Mouse (Mus musculus) stomach, postnatal 0 days (tissue): ENCODE data around the gene Rbp7. TPM values are rescaled to one million over a fixed set of nuclear protein-coding genes. Genes with fewer than 3 reads are reported as not detected.
A peak's percentile ranks its signal among the peaks of the same experiment; 100 is the strongest.

Experiments
- ATAC-seq: fragments of 200-750 bp; cut with Nextera tagmentation; 2 replicates; pipeline ENCODE4 v1.8.0; 2017; ENCODE audit not compliant: low FRiP score, low TSS enrichment
- DNase-seq: peaks from one replicate; pipeline ENCODE4 v3.0.0-alpha.2; 2016; ENCODE audit warnings: low spot score
- H3K27ac ChIP-seq: fragments of 300-500 bp; sonication (generic); replicated peaks from 2 replicates; pipeline ENCODE4 v1.5.1; 2014; ENCODE audit warnings: mild to moderate bottlenecking, control low read depth
- H3K27me3 ChIP-seq: fragments of 300-500 bp; sonication (generic); 2 replicates; pipeline ENCODE4 v1.6.1; 2014; ENCODE audit warnings: low read length; ENCODE audit not compliant: control insufficient read depth, insufficient read depth
- H3K36me3 ChIP-seq: fragments of 300-500 bp; sonication (generic); 2 replicates; pipeline ENCODE4 v1.6.1; 2014; ENCODE audit warnings: low read length, mixed read lengths; ENCODE audit not compliant: control insufficient read depth, insufficient read depth
- H3K4me1 ChIP-seq: fragments of 300-500 bp; sonication (generic); replicated peaks from 2 replicates; pipeline ENCODE4 v1.6.1; 2014; ENCODE audit warnings: antibody characterized with exemption; ENCODE audit not compliant: control insufficient read depth, insufficient read depth
- H3K4me2 ChIP-seq: fragments of 300-500 bp; sonication (generic); replicated peaks from 2 replicates; pipeline ENCODE4 v1.6.1; 2014; ENCODE audit warnings: low read depth, mild to moderate bottlenecking, control low read depth, moderate library complexity
- H3K4me3 ChIP-seq: fragments of 300-500 bp; sonication (generic); 2 replicates; pipeline ENCODE4 v1.5.1; 2014; ENCODE audit warnings: low read depth, low read length, control low read depth
- H3K9ac ChIP-seq: fragments of 300-500 bp; sonication (generic); 2 replicates; pipeline ENCODE4 v1.6.1; 2014; ENCODE audit warnings: mild to moderate bottlenecking, low read length, control low read depth, mixed read lengths
- H3K9me3 ChIP-seq: fragments of 300-500 bp; sonication (generic); 2 replicates; pipeline ENCODE4 v1.6.1; 2016; ENCODE audit warnings: low read length; ENCODE audit not compliant: control insufficient read depth
- CTCF ChIP-seq: IDR thresholded peaks from 2 replicates; pipeline ENCODE4 v1.5.1; 2016; ENCODE audit warnings: antibody characterized with exemption, low read depth, mild to moderate bottlenecking, moderate library complexity
- EP300 ChIP-seq: optimal IDR thresholded peaks from 2 replicates; pipeline ENCODE3; 2016; ENCODE audit warnings: antibody characterized with exemption
- WGBS: fragments of 180-500 bp; shearing (Covaris S2); extraction: QIAGEN DNeasy Blood & Tissue Kit; methylation state at CpG from one replicate; pipeline ENCODE4 v1.1.7; 2014; 5-methylcytosine and 5-hydroxymethylcytosine counted together
- polyA plus RNA-seq: library from polyadenylated mRNA; unstranded; fragments of >200 nt; fragmentation: Nextera tagmentation; extraction: Ambion mirVana; gene quantifications from 2 replicates; pipeline ENCODE4 v1.2.1, GENCODE M21; 2015

The Rbp7 gene
- polyA plus RNA-seq, 1 experiment from 2014 or later: 7.7 TPM

DNA sequence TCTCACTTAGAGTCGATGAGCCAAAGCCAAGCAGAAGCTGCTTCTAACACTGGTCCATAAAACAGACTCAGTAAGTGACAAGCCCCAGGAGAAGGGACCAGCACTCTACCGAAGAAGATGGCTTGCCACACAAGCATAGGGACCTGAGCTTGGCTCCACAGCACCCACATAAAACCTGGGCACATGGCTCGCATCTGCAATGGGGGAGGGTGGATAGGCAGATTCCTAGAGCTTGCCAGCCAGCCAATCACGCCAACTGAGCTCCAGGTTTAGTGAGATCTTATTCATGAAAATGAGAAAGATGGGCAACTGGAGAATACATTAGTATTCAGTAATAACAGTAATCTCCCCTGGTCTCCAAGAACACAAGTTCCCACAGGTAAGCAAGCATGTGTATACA lies 45.0 kb downstream of the Rbp7 start:
- Histone ChIP-seq H3K4me3 (no peak overlapping the region), H3K4me2 (no peak overlapping the region), H3K9me3 (no peaks in the 10 kb centered on the region), H3K36me3 (no peaks in the 10 kb centered on the region), H3K27me3 (no peaks in the 10 kb centered on the region), H3K4me1 (0 out of 2 replicates have a peak, but pooled peaks cover 2% of the 10 kb centered on the region), H3K9ac (no peak overlapping the region), H3K27ac (no peak overlapping the region)
- ATAC-seq: no peak
- DNase-seq: no peak
- 87% methylated on average over 4 of the region's 4 CpGs for WGBS
- TF ChIP-seq EP300 (no peak), CTCF (no peak)

GRCm38 (mm10) chr4:149408331-149408730 lies 46.4 kb downstream of the Rbp7 start:
- no peaks in the 10 kb centered on the region for H3K36me3 ChIP-seq
- ATAC-seq (no peak), DNase-seq (no peak)
- TF ChIP-seq EP300 (no peak), CTCF (no peak)
- no peak overlapping the region for H3K4me3 ChIP-seq
- H3K27me3 ChIP-seq: no peaks in the 10 kb centered on the region
- H3K9me3 ChIP-seq: no peaks in the 10 kb centered on the region
- no peak overlapping the region for H3K9ac ChIP-seq
- no peak overlapping the region for H3K4me2 ChIP-seq
- H3K4me1 ChIP-seq: peaks cover 2% of the 10 kb centered on the region; the same call in 1 of the 2 replicates
- 83% methylated on average over 6 of the region's 6 CpGs for WGBS
- no peak overlapping the region for H3K27ac ChIP-seq

GRCm38 (mm10) chr4:149407461-149407860 lies 47.3 kb downstream of the Rbp7 start:
- ATAC-seq: no peak
- 77% methylated on average over 5 of the region's 5 CpGs for WGBS
- TF ChIP-seq EP300 (no peak), CTCF (no peak)

GRCm38 (mm10) chr4:149405713-149406443 lies 48.9 kb downstream of the Rbp7 start:
- DNase-seq: no peak
- Histone ChIP-seq H3K27ac (peak overlapping the region; percentile 45), H3K27me3 (no peaks in the 10 kb centered on the region), H3K4me3 (no peak overlapping the region), H3K9me3 (no peaks in the 10 kb centered on the region), H3K4me1 (peaks cover 8% of the 10 kb centered on the region), H3K4me2 (no peak overlapping the region), H3K36me3 (no peaks in the 10 kb centered on the region), H3K9ac (no peak overlapping the region)
- TF ChIP-seq EP300 (no peak), CTCF (no peak)
- 67% methylated on average over 16 of the region's 16 CpGs for WGBS
- ATAC-seq: no peak

More at GRCm38 (mm10) chr4:149407461-149407860, 47.3 kb downstream of the Rbp7 start:
- Histone ChIP-seq H3K27ac (no peak overlapping the region), H3K9ac (no peak overlapping the region), H3K36me3 (no peaks in the 10 kb centered on the region), H3K4me1 (peaks cover 2% of the 10 kb centered on the region; the same call in 1 of the 2 replicates), H3K4me3 (no peak overlapping the region), H3K9me3 (no peaks in the 10 kb centered on the region), H3K27me3 (no peaks in the 10 kb centered on the region), H3K4me2 (no peak overlapping the region)
- DNase-seq: no peak

- Histone ChIP-seq H3K27ac (no peak overlapping the region; the same call in 1 of the 2 replicates), H3K27me3 (no peaks in the 10 kb centered on the region), H3K36me3 (no peaks in the 10 kb centered on the region), H3K4me3 (no peak overlapping the region), H3K9ac (no peak overlapping the region), H3K4me1 (peaks cover 8% of the 10 kb centered on the region), H3K4me2 (no peak overlapping the region), H3K9me3 (no peaks in the 10 kb centered on the region)
- WGBS: 40% methylated on average over 19 of the region's 19 CpGs
- ATAC-seq (peak; percentile 63), DNase-seq (peak; percentile 69)
- TF ChIP-seq CTCF (no peak), EP300 (no peak)
Observed at GRCm38 (mm10) chr4:149404640-149405465, 49.9 kb downstream of the Rbp7 start.

GRCm38 (mm10) chr4:149403037-149403436 lies 51.7 kb downstream of the Rbp7 start:
- Histone ChIP-seq H3K27ac (no peak overlapping the region), H3K4me1 (peaks cover 8% of the 10 kb centered on the region), H3K27me3 (no peaks in the 10 kb centered on the region), H3K9me3 (no peaks in the 10 kb centered on the region), H3K9ac (no peak overlapping the region), H3K4me2 (no peak overlapping the region), H3K36me3 (no peaks in the 10 kb centered on the region; the same call in 1 of the 2 replicates), H3K4me3 (no peak overlapping the region)
- no peak for ATAC-seq
- WGBS: 27% methylated on average over 6 of the region's 6 CpGs
- DNase-seq: no peak
- no peak for TF ChIP-seq EP300
- TF ChIP-seq CTCF: no peak
